Mouse (Mus musculus) CH12F3 (cell line): ENCODE data around the gene Foxp1.

Source experiments
- in situ Hi-C: fragments of 300-500 bp; cut with MboI; formaldehyde crosslinking; loops from 2 replicates; pipeline ENCODE4 v1.14.3; 2020; ENCODE audit warnings: low sequenced_read_pairs

The Foxp1 gene

GRCm38 (mm10) chr6:99300235-99300634, 222.3 kb downstream of the Foxp1 start:
- in situ Hi-C loops: no loop called here

GRCm38 (mm10) chr6:99299196-99299595, 223.3 kb downstream of the Foxp1 start:
- in situ Hi-C loops: no loop called here

GRCm38 (mm10) chr6:99297535-99297934, 225.0 kb downstream of the Foxp1 start:
- in situ Hi-C loops: no loop called here

GRCm38 (mm10) chr6:99295495-99295894, 227.0 kb downstream of the Foxp1 start:
- in situ Hi-C loops: no loop called here

- in situ Hi-C loops: no loop called here
Measured at GRCm38 (mm10) chr6:99289220-99289619, 233.3 kb downstream of the Foxp1 start.

GRCm38 (mm10) chr6:99285026-99285425, 237.5 kb downstream of the Foxp1 start:
- in situ Hi-C loops: no loop called here

- in situ Hi-C loops: no loop called here
Measured at GRCm38 (mm10) chr6:99284019-99284418, 238.5 kb downstream of the Foxp1 start.

- in situ Hi-C loops: no loop called here
Measured at GRCm38 (mm10) chr6:99282866-99283657, 239.5 kb downstream of the Foxp1 start.

GRCm38 (mm10) chr6:99281433-99281832, 241.1 kb downstream of the Foxp1 start:
- in situ Hi-C loops: no loop called here

- in situ Hi-C loops: no loop called here
Measured at GRCm38 (mm10) chr6:99280619-99281018, 241.9 kb downstream of the Foxp1 start.

- in situ Hi-C loops: no loop called here
Measured at GRCm38 (mm10) chr6:99277251-99277650, 245.3 kb downstream of the Foxp1 start.

GRCm38 (mm10) chr6:99276297-99276653, 246.2 kb downstream of the Foxp1 start:
- in situ Hi-C loops: no loop called here

- in situ Hi-C loops: no loop called here
Measured at GRCm38 (mm10) chr6:99275381-99276296, 246.9 kb downstream of the Foxp1 start.

- in situ Hi-C loops: no loop called here
Measured at GRCm38 (mm10) chr6:99274667-99275066, 247.9 kb downstream of the Foxp1 start.

- in situ Hi-C loops: no loop called here
Measured at GRCm38 (mm10) chr6:99274222-99274621, 248.3 kb downstream of the Foxp1 start.

GRCm38 (mm10) chr6:99273177-99273576, 249.3 kb downstream of the Foxp1 start:
- in situ Hi-C loops: no loop called here

- in situ Hi-C loops: no loop called here
Measured at GRCm38 (mm10) chr6:99272174-99272573, 250.3 kb downstream of the Foxp1 start.

- in situ Hi-C loops: no loop called here
Measured at GRCm38 (mm10) chr6:99271741-99272140, 250.8 kb downstream of the Foxp1 start.

GRCm38 (mm10) chr6:99269921-99270320, 252.6 kb downstream of the Foxp1 start:
- in situ Hi-C loops: no loop called here

GRCm38 (mm10) chr6:99268171-99269061, 254.1 kb downstream of the Foxp1 start:
- in situ Hi-C loops: no loop called here
